Mouse (Mus musculus) brain, embryonic 14.5 days (tissue): ENCODE data around the gene Coq2.

ENCODE experiments used
- CTCF ChIP-seq: fragments of 200-500 bp; IDR thresholded peaks from 2 replicates; pipeline ENCODE4 v1.5.1; 2012; ENCODE audit warnings: inconsistent platforms, mild to moderate bottlenecking, moderate library complexity, borderline replicate concordance; ENCODE audit not compliant: insufficient read depth, insufficient read length; ENCODE audit errors: extremely low read depth
- POLR2A ChIP-seq: fragments of 200-500 bp; IDR thresholded peaks from 2 replicates; pipeline ENCODE4 v1.6.1; 2012; ENCODE audit warnings: mild to moderate bottlenecking, inconsistent platforms, borderline replicate concordance; ENCODE audit not compliant: poor library complexity, insufficient read depth, insufficient read length, severe bottlenecking; ENCODE audit errors: extremely low read depth

GRCm38 (mm10) chr5:100711219-100711618, 36.3 kb upstream of the Coq2 start:
- TF ChIP-seq POLR2A: no peak
- TF ChIP-seq CTCF: no peak
